Mouse (Mus musculus): Measurements from ENCODE around the gene Wdr73.
"Not testable (repeated sequence)": the region's sequence is repeated elsewhere in the genome, so short reads cannot be mapped to it uniquely, and the experiment has no call there.

Gene Wdr73

DNA sequence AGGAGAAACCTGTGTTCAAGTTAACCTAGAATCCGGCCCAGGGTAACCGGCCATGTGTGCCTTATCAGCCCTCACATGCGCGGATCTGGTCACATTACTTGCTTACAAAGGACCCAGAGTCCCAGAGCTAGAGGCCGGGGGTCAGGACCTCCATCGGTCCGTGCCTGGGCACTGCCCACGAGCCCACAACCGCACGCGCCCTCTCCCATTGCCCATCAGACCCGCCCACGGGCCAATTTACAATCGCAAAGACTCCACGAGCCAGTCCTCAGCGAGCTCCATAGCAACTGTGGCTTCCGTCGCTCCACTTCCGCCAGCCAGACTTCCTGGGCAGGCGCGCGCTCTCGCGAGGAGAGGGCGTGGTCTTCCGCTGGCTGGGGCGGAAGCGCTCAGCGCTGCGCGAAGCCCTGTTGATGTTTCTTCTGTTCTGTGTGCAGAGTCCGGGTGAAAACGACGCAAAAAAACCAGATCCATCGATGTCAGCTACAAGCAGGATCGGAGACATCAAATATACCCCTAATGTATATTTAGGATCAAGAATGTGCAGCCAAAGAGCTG, at the start of gene Wdr73:
Gene Wdr73 (minus strand): TSS at position 326 of the 558 bp plus-strand sequence.
- peak; percentile 95 for DNase-seq

DNA sequence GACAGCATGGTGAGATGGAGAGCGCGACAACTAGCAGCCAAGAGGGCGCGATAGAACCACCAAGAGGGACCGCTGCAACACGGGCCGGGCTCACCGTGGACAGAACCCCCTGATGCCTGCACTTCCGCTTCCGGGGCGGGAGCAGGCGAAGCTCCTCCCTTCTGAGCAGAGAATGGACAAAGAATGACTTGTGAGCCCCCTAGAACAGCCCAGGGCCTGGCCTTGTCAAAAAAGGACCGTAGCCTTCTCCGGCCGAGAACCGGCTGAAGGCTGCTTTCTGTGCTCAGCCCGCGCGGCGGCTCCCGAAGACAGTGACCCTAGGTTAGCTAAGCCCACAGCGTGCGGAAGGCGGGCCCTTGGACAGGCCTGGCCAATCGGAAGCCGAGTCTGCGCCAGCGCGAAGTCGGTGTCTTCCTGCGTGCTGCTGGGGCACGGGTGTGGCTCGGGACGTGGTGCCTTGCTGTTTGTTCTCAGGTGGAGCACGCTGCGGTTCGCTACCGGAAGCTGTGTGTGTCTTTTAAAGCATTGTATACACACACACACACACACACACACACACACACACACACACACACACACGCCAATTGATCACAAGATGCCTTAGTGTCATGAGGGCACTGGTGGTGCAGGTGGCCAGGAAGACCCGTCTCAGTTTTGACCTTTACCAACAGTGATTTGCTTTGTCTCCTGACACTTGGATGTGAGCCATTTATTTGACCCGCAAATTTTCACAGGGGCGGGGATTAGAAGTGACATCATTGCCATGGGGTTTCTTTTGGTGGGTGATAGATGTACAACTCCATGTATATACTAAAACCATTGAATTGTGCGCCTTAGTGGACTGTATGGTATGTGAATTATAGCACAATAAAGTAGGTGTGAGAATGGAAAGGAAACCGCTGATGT, 46.6 kb upstream of the Wdr73 start, which contains the start of gene Sec11a:
Gene Sec11a (minus strand): TSS at position 336 of the 906 bp plus-strand sequence.
- DNase-seq = peak; percentile 94

DNA sequence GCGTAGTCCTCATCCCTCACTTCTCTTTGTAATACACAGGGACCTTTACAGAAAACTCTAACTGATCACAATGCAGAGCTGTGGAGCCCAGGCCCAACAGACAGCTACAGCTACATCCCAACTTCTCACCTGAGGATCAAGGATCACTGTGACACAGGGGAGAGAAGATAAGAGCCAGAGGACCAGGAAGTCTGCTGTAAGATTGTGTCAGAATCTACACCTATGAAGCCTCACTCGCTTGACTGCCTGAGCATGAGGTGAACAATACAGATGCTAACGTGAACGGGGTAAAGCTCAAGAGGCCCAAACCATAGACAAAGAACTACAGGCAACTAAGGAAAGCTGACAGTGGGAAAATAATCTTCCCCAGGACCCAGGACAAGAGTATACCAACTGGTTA, 38.7 kb upstream of the Wdr73 start:
- DNase-seq = no peak

- DNase-seq = not testable (repeated sequence)
Measured at GRCm38 (mm10) chr7:80937304-80937666, 36.2 kb upstream of the Wdr73 start.

GRCm38 (mm10) chr7:80936617-80937303, 35.7 kb upstream of the Wdr73 start:
- not testable (repeated sequence) for DNase-seq

- DNase-seq = no peak
Measured at GRCm38 (mm10) chr7:80935834-80936233, 34.8 kb upstream of the Wdr73 start.

DNA sequence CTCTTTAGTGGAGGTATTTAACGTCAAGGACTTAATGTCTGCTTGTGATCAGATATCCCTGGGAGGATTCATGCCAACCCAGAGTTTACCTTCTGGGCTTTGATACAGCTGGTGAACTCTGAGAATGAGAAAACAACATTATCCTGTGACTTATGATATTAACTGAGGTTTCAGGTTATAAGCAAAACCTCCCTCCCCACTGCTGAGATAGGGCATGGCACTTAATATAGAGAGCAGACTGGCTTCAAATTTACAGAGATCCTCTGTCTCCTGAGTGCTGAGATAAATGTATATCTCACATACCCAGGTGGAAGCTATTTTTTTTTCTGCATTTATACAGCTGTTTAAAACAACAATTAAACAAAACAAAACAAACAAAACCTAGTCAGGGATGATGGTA, 31.7 kb upstream of the Wdr73 start:
- DNase-seq = no peak

DNA sequence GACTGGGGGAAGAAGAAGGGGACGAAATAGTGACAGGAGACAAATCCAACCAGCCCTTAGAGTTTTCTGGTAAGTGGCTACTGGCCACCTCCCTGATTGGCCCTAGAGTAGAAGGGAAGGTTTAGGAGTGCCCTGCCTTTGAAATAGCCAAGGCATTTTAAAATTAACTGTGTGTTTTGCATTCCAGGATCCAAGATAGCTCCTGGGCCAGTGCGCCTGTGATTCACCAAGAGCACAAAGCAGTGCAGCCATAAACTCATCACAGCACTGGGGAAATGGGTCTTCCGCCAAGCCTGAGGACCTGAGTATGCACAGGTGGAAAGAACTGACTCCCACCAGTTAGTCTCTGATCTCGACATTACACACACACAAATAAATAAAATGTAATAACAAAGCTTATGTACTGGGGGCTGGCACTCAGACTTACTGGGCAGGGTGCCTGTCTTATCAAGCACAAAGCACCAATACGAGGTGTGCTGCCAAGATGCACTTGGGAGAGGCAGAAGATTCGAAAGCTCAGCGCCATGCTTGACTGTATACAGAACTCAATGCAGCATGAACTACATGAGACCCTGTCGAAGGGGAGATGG, 30.6 kb upstream of the Wdr73 start:
- no peak for DNase-seq

DNA sequence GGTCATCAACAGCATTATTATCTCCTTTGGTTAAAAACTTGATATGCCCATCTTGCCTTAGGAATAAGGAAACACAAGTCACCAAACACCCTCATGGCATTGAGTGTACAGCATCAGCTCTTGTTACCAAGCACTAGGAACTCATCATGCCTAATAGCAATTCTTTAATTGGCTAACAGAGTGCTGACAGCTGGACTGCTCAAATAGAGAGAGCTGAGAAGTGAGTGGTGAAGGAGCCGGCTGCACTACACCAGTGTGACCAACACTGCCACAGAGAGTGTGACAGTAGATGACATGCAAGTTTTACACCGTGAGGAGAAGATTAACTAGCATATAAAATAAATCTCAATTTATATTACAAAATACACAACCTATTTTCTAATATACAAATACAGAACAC, 22.1 kb upstream of the Wdr73 start:
- DNase-seq = no peak

- no peak for DNase-seq
Measured at GRCm38 (mm10) chr7:80919647-80920008, 18.6 kb upstream of the Wdr73 start.

GRCm38 (mm10) chr7:80918982-80919646, 18.0 kb upstream of the Wdr73 start:
- DNase-seq = no peak

- DNase-seq = no peak
Measured at GRCm38 (mm10) chr7:80917916-80918465, 16.9 kb upstream of the Wdr73 start.

GRCm38 (mm10) chr7:80912496-80912895, 11.4 kb upstream of the Wdr73 start:
- DNase-seq = no peak

DNA sequence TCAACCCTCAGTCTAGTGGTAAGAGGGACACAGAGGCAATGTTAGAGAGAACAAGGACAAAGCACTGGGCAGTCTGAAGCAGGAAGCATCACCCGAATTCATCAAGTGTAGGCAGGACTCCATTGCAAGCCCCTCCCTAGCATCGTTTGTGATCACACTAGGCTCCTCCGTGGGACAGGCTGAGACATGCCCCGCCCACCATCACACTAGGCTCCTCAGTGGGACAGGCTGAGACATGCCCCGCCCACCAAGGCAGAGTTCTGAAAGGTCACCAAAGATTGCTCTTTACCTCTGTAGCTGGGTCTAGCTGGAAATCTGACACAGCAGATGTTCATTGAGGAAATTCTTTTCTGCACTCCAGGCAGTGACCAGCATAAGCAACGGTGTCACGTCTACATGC, 10.0 kb upstream of the Wdr73 start:
- no peak for DNase-seq

GRCm38 (mm10) chr7:80904921-80905515, 3.9 kb upstream of the Wdr73 start, which contains the start of gene Nmb:
Nmb (minus strand) TSS chr7:80905076.
- DNase-seq = peak; percentile 79

DNA sequence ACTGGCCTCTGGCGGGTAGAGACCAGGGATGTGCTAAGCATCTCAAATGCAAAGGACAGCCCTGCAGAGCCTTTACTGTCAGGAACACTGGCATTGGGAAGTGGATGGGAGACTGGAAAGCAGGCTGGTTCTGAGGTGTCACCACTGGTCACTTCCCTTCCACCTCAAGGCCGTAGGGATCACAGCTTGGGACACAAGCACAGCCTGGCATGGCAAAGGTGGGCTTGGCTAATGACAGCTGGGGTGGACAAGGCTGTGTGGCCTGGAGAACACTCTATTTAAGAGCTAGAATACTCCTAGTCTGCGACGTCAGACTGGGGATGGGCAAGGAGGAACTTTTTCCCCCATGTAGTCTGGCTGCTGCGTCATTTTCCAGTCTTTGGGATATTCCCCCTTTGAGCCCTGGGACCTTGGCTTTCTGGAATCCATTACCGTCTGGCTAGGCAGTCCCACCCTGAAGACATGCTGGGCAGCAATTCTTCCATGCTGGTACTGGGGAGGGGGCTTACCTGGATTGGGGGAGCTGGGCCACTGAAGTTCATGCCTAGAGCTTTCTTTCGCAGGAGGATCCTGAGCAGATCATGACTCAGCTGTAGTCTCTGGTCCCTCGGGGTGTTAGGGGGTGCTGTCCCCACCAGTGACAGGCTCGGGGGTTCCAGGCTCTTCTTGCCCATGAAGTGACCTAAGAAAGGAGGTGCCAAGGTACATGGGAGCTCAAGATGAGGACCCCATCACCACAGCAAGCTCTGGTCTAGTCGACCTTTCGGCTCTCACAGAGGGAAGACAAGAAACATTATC, 2.8 kb upstream of the Wdr73 start:
- DNase-seq = no peak

GRCm38 (mm10) chr7:80901541-80902274, 639 bp upstream of the Wdr73 start:
- DNase-seq = no peak

DNA sequence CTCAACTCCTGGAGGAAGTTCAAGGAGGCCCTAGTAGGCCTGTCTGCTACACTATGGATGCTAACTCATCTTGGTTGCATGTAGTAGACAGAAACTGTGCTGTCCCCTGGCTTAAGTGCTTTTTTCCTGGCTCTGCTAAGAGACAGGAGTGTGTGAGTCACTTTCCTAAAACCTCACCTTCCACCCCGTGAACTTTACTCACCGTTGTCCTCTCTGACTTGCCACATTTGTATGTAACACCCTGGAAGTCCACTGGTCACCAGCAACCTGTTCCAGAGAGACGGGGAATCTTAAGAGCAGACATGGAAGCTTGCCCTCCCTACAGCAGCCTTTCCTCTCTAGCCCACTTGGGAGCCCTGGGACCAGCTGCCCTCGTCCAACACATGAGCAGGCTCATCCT, 3.3 kb downstream of the Wdr73 start:
- no peak for DNase-seq

GRCm38 (mm10) chr7:80897134-80897533, 3.9 kb downstream of the Wdr73 start:
- DNase-seq = no peak

GRCm38 (mm10) chr7:80894815-80895519, 6.1 kb downstream of the Wdr73 start:
- DNase-seq = no peak

All from retina, postnatal 1 day (tissue).